Mouse (Mus musculus) urinary bladder, postnatal 10 days (tissue): ENCODE results near the gene Hsd11b2.
"Not testable (repeated sequence)": the region's sequence is repeated elsewhere in the genome, so short reads cannot be mapped to it uniquely, and the experiment has no call there.

ENCODE experiments used
- DNase-seq: peaks from one replicate; pipeline ENCODE4 v3.0.0; 2022; ENCODE audit warnings: low spot score

Gene Hsd11b2

DNA sequence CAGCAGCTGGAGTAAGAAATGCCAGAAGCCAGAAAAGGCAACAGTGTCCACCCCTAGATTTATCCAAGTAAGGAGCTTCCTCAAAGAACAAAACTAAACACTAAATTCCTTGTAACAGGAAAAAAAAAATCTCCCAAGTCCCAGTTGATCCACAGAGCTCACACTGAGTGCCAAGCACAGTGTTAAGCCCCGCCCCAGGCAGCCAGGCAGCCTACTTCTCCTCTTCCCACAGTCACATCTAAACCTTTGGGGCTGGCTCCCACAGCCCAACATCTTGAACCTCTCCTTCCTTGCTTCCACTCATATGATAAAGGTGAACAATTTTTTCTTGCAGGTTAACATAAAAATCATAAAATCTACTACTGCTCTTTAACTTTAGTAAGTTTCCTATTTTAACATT, 45.3 kb downstream of the Hsd11b2 start:
- DNase-seq, result no peak

GRCm38 (mm10) chr8:105564573-105565229, 46.1 kb downstream of the Hsd11b2 start:
- DNase-seq, result not testable (repeated sequence)

GRCm38 (mm10) chr8:105565401-105565881, 46.9 kb downstream of the Hsd11b2 start:
- DNase-seq, result no peak

GRCm38 (mm10) chr8:105565952-105566702, 47.6 kb downstream of the Hsd11b2 start, which contains the start of gene Atp6v0d1:
Gene Atp6v0d1, minus strand, starts transcription at chr8:105566047.
- DNase-seq, result peak; percentile 99

DNA sequence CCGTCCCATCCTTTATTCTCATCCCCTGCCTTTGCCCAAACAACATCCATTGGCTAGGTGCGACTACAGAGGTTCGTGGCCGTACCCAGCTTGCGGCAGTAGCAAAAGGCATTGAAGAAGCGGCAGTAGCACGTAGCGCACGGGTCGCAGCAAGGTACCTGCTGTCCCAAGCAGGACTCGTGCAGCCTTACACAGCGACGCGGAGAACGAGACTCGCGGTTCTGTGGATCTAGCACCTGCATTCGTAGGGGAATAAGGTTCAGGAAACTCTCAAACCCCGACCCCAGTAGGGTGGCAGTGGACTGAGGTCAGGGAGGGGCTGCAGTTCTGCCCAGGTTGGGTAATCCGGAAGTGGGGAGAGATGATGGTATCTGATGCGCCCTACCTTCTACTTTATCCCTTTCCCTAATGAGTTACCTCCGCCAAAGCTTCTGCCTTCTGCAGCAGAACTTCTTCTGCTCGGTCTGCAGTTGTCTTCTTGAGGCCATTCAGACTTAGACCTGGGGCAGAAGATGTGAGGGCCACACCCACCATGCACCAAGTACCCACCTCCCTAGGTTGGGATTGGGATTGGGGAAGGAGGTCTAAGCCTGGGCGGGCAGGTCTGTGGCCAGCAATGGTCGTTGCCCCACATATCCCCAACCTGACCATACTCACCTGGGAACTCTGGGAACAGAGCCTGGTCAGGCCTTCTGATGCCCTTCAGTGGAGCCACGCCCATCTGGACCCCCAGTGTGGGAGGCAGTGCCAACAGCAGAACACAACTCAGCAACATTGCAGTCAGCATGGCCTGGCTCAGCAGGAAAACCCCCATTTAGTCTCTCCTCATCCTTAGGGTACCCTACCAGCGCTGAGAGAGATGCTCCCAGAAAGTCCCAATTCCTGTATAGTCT, 48.4 kb downstream of the Hsd11b2 start:
- no peak for DNase-seq

DNA sequence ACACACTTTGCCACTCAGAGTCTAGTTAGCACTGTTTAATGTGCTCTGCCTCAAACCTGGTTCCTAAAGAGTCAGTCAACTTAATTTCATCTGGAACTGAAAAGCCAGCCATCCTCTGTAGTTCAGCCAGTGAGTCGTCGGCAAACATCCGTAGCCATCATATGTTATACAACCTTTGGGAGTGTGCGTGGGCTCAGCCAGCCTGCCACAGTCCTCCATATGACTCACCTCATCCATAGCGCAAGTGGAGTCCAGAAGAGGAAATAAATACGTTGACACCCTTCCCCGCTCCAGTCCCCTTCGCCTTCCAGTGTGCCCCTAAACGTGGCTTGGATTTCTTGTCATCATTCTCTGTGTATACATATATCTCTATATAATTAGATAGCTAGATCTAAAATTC, 53.3 kb downstream of the Hsd11b2 start:
- DNase-seq, result no peak

GRCm38 (mm10) chr8:105573427-105573826, 54.9 kb downstream of the Hsd11b2 start:
- no peak for DNase-seq
